Mouse (Mus musculus): Measurements from ENCODE around the gene Bola2. TPM values are rescaled to one million over a fixed set of nuclear protein-coding genes. Genes with fewer than 3 reads are reported as not detected.

The Bola2 gene
- total RNA-seq (2021), result 10 to 100 TPM; 49.2 to 51.2 TPM
- long read RNA-seq, experiment 1, transcript Bola2-203 (3 exons, 1,266 nt), result major isoform, 17 of 18 reads
- long read RNA-seq, experiment 1, partial matches to known transcripts, result 0 of 18 reads
- long read RNA-seq, experiment 1, other reads (novel, unspliced or antisense), result 0 of 18 reads
- long read RNA-seq, experiment 2, transcript Bola2-203 (3 exons, 1,266 nt), result major isoform, 16 of 17 reads
- long read RNA-seq, experiment 2, partial matches to known transcripts, result 0 of 17 reads
- long read RNA-seq, experiment 2, other reads (novel, unspliced or antisense), result 0 of 17 reads

DNA sequence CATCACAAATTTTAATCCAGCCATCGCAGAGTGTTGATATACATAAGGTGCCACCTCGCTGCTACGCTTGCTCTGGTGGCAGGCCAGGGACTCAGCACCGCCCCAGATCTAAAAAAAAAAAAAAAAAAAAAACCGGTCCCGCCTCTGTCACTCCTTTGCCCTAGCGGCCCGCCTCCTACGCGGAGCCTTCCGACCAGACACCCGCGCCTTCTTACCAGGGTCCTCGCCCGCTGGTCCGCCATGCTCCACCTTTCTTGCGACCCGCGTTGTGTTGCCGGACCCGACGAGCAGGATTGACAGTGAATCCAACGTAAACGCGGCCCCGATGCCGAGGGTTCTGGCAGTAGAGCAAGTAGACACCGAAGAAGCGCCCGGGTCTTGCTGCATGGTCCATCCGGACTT is at the start of gene Bola2:
Bola2 (plus strand) TSS at position 192 of the 402 bp plus-strand sequence.
- DNase-seq, result peak; percentile 69 to 73
- intact Hi-C loops (cut with DNase I), result loop anchor here (5.0 kb wide), 1 partner anchor 208 kb away; the partner anchor contains the start of gene Tufm

DNA sequence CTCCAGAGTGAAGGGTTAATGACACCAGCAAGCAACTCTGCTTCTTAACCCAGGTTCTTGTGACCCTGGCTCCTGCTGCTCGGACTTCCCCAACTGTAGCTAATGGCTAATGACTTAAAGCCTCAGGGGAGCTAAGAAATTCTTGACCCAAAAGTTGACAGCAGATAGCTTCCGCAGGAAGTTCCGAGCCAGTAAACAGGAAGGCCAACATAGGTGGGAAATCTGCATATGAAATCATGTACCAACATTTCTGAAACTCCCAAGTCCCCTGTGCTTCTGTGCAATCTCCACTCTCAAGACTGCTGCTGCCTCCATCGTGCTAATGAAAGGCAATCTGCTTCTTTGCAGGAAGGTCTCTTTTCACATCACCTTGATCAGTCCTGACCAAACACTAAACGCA is 49.5 kb upstream of the Bola2 start:
- DNase-seq, result no peak
- intact Hi-C loops (cut with DNase I), result loop anchor here (10.0 kb wide), 1 partner anchor 161 kb away; the partner anchor contains the start of gene Tufm

DNA sequence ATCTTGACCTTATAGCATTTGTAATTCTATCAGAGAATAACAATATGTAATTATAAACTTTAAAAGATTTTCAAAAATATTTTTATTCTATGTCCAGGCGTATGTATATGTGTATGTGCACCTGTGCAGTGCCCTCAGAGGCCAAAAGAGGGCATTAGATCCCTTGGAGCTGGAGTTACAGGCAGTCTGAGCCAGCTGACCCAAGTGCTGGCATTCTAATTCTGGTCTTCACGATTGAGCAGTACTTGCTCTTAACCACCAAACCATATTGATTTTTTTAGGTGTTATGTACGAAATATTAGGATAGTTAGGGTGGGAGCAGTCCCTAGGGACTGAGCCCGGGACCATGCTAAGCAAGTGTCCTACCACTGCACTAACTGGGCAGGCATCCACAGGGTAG is 46.7 kb upstream of the Bola2 start:
- intact Hi-C loops (cut with DNase I), result loop anchor here (10.0 kb wide), 1 partner anchor 164 kb away; the partner anchor contains the start of gene Tufm
- no peak for DNase-seq

DNA sequence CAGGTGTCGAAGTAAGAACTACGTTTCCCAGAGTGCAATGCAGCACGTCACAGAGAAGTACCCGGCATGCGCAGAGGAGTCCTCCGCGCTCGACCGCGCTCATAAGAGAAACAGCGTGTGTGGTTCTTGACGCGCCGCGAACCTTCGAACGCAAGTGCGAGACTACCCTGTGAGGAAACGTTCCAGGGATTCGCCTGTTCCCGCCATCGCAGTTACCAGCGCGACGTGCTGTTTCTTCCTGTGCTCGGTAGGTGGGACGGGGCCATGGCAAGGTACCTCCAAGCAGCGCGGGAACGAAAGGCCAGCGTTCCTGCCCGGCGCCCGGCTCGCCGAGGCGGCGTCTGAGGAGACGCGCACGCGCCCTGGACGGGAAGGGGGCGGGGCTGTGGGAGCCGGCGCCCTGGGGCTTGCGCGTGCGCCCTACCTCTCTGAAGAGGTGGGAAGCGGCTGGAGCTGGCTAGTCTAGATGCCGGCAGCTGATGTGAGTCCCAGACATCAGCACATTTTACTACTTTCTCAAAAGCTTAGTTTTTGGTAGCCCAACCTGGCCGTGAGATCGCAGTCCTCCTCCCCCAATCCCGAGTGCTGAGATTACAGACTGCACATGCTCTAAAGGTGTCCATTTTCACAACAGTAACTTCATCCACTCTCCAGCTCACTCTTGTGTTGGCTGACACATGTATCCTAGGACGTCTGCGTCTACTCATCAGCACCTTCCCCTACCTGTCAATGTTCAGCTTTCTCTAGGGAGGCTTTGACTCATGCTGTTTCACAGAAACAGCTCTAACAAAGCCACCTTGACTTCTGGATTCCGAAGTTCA is 45.8 kb upstream of the Bola2 start, which contains the start of gene Sgf29:
Sgf29 (plus strand) TSS at position 79 of the 821 bp plus-strand sequence.
- intact Hi-C loops (cut with DNase I), result loop anchor here (10.0 kb wide), 1 partner anchor 165 kb away; the partner anchor contains the start of gene Tufm
- DNase-seq, result peak; percentile 96 to 97

DNA sequence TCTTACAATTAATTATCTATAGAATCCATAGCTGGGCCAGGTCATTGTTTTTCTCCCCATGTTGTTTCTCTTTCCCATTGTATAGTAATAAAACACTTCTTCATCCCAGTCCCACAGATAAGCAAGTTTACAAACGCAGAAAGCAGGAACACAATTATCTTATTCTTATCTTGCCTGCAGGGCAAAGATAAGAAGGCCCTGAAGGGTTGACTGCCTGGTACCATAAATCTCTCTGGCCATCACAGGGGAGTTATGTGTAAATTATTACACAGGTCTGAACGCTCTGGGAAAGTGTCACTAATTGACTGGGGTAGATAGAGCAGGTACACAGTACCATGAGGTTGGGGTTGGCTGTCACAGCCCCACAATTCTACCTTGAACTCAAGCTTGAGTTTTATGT is 44.3 kb upstream of the Bola2 start:
- intact Hi-C loops (cut with DNase I), result no loop called here
- no peak for DNase-seq

DNA sequence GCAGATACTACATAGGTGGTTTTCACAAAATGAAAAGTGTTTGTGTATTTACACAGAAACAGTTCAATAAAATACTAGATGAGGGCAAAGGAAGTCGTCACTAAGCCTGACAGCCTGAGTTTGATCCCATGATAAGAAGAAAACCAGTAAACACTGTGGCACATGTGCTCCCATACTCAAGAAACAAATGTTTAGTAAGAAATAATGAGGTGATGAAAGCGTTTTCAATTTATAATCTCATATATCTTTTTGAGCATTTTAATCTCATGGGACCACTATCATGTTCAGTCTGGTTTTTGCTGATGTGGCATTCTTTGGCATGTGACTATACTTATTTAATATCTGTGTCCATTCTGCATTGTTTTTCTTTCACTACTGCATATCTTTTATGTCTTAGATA is 41.2 kb upstream of the Bola2 start:
- intact Hi-C loops (cut with DNase I), result no loop called here
- DNase-seq, result no peak

DNA sequence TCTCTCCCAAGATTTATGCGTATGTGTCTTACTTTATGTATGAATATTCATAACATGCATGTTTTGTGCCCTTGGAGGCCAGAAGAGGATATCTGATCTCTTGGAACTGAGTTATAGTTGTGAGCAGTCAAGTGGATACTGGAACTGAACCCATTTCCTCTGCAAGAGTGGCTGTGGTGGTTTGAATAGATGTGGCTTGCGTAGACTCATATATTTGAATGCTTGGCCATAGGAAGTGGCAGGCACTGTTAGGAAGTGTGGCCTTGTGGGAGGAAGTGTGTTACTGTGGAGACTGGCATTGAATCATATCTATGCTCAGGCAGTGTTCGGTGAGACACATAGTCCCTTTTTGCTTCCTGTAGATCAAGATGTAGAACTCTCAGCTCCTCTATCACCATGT is 39.5 kb upstream of the Bola2 start:
- no peak for DNase-seq
- intact Hi-C loops (cut with DNase I), result no loop called here

DNA sequence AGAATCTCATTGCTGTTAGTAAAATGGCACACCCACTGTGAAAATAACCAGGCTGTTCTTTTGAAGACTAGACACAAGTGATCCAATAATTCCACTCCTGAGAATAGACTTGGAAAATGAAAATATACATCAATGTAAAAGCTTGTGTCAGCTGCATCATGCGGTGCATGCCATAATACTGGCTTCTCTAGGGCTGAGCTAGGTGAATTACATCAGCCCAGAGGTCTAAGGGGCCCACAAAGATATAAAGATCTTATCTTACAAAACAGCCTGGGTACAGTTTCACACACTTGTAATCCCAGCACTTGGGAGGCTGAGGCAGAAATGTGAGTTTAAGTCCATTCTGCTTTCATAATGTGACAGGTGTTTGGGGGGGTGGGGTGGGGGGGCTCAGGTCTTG is 37.7 kb upstream of the Bola2 start:
- intact Hi-C loops (cut with DNase I), result no loop called here
- DNase-seq, result no peak

DNA sequence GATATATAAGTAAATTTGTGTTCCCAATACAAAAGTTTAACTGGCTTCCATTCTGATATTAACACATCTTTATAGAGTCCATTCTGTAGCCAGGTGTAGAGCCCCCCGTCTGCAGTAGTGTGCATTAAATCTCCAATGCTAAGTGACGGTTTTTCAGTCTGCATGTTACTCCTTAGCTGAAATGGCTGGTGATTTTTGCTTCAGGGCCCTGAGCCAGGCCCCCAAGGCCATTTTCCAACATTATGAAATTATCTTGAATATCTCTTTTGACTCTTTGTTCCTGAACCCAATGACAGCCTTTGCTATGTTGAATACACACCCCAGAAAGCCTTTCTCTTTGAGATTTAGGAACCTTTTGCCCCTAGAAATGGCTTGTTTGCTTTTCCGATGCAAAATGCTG is 35.4 kb upstream of the Bola2 start:
- intact Hi-C loops (cut with DNase I), result no loop called here
- DNase-seq, result no peak

DNA sequence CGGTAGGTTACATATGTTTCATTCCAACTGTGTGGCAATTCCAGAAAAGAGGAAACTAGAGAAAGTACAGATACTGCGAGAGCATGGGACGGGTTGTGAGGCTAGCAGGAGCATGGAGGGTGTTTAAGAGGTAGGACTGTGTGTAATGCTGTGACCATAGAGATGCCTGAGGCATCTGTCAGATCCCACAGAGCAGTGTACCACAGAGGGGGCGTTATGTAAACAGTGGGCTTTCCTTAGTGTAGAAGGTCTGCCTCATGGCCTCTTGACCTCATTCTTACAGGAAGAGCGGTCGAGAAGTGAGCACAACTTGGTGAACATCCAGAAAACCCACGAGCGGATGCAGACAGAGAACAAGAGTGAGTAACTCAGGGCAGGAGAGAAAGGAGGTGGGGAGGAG is 31.6 kb upstream of the Bola2 start:
- DNase-seq, result no peak
- intact Hi-C loops (cut with DNase I), result no loop called here

DNA sequence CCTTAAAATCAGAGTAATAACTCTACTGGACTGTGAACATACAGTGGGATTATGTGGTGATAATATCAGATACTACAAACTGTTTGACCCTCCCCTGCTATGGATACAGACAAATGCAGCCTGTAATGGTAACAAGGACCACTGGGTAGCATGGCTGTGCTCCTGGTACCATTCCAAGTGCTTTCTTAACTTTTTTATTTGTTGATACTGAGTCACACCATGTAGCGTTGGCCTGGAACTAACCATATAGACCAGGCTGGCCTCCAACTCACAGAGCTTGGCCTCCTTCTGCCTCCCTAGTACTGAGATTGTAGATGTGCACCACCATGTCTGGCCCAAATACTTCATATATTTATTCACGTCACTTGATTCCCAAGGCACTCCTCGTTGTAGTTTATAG is 29.9 kb upstream of the Bola2 start:
- peak in 1 of 2 experiments; percentile 34 for DNase-seq
- intact Hi-C loops (cut with DNase I), result no loop called here

DNA sequence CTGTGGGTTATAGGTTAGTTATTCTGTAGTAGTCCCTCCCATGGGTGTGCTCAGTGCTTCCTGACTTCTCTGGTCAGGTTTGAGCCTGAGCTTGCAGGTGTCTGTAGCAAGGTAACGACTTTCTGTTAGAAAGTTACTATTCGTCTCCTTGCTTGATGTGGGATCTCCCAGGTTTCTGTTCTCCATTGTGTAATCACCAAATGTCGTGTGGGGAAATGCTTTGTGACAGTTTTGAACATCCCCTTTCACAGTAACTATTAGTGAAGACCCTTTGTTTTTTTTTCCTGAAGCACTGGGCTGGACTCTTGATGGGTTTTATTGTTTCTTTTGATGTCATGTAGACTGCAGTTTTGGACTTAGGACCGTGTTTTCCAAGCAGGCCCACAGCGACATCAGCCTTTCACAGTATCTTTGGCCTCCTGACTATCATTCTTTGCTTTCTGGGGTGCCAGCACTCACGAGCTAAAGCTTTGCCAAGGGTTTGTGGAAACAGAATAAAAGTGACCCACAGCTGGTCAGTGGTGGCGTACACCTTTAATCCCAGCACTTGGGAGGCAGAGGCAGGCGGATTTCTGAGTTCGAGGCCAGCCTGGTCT is 27.6 kb upstream of the Bola2 start:
- no peak for DNase-seq
- intact Hi-C loops (cut with DNase I), result no loop called here

DNA sequence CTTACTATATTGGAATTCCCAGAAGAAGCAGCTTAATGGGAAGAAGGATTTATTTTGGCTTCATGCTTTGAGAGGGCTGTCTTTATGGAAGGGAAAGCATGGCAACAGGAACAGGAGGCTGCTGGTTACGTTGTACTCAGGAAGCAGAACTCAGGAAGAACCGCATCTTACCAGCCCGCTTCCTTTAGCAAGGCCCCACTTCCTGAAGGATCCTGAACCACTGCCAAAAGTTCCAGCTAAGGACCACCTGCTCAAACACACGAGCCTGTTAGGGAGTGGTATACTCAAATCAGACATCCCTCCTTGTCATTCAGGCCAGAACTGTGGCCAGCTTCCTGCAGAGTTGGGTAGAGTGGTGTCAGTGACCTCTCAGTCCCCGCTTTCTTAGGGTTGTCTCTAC is 26.7 kb upstream of the Bola2 start:
- DNase-seq, result no peak

DNA sequence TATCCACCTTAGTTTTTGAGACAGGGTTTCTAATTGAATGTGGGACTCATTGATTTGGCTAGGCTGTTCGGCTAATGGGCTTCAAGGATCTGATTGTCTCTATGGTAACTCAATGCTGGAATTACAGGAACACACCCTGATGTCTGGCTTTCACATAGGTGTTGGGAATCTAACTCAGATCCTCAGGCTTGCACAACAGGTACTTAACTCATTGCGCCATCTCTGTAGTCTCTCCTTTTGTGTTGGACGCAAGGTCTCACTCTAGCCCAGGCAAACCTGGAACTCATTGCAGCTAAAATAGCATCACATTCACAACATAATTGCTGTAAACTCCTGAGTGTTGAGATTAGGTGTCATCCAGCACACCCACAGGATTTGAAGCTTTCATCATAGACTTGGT is 25.0 kb upstream of the Bola2 start:
- no peak for DNase-seq
- intact Hi-C loops (cut with DNase I), result no loop called here

More for the DNA sequence above, 26.7 kb upstream of the Bola2 start:
- intact Hi-C loops (cut with DNase I), result no loop called here

DNA sequence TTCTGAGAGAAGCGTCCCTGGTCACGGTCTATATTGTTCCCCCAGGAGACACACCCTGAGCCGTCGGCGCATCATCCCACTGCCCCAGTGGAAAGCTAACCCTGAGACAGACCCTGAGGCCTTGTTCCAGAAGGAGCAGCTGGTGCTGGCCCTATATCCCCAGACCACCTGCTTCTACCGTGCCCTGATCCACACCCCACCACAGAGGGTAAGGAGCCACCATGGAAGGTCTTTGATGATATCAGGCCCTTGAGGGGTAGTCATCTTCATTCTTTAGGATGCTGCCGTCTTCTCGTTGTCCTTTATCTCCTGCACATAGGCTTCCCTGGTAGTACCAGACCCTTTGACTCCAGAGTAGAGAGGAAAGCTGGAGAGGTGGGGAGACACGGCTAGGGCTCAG is 23.1 kb upstream of the Bola2 start:
- intact Hi-C loops (cut with DNase I), result no loop called here
- no peak for DNase-seq

DNA sequence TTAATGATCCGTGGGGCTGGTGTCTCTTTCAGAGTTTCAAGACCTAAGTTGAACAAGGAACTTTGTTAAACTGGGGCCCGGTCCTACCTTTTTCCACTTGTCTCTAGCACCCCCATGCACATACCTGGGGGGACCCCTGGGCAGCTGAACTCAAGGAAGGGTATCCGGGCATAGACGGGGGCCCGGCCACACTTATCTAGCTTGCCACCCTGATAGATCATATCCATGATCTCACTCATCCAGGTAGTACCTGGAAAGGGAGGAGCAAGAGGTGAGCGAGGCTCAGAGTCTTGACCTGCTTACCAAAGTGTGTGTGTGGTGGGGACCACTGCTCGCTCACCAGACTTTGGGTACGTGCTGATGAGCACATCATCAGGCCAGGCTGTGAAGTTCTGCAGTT is 20.1 kb upstream of the Bola2 start:
- DNase-seq, result no peak

DNA sequence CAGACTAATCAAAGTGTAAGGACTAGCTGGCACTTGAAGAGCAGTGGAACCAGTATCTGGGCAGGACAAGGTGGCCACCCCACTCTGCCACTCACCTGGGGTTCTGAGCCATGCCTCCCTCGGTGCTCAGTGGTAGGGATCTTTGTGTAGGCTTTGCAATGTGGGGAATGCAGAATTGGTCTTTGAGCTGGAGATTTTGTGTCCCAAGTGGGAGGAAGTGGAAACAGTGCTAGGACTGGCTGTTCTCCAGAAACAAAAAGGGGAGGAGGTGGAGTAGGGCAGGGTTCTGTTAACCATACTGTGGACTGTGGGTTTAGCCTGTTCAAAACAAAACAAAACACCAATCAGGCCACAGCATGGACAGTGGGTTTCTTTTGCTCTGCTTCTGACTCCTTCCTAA is 19.0 kb upstream of the Bola2 start, which contains the start of gene Sult1a1:
Sult1a1 (minus strand) TSS at position 226 of the 400 bp plus-strand sequence.
- DNase-seq, result peak; percentile 63 to 66
- intact Hi-C loops (cut with DNase I), result no loop called here

More for the DNA sequence above, 20.1 kb upstream of the Bola2 start:
- intact Hi-C loops (cut with DNase I), result no loop called here

DNA sequence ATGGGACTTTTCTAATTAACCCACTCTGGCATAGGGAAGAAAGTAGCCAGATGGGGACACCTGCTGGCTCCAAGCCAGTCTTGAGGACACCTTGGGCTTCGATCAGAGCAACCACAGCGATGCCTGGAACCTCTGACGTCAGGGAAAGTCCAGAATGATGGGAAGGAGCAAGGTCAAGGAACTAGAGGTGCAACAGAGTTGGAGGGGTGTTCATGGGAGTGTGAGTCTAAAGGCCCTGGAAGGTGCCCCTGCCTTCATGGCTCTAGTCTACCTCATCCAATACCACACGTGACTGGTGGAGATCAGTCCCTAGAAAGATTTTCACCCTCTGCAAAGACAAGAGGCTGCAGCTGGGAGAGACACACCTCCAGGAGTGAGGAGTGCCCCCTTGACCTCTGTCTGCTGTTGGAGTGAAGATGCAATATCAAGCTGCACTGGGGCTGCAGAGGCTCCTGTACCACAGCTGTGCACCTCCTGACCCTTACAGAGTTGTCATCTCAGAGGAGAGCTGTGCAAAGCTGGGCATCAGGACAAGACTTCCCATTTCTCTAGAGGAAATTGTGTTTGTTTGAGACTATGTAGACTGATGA is 18.5 kb upstream of the Bola2 start:
- no peak for DNase-seq

DNA sequence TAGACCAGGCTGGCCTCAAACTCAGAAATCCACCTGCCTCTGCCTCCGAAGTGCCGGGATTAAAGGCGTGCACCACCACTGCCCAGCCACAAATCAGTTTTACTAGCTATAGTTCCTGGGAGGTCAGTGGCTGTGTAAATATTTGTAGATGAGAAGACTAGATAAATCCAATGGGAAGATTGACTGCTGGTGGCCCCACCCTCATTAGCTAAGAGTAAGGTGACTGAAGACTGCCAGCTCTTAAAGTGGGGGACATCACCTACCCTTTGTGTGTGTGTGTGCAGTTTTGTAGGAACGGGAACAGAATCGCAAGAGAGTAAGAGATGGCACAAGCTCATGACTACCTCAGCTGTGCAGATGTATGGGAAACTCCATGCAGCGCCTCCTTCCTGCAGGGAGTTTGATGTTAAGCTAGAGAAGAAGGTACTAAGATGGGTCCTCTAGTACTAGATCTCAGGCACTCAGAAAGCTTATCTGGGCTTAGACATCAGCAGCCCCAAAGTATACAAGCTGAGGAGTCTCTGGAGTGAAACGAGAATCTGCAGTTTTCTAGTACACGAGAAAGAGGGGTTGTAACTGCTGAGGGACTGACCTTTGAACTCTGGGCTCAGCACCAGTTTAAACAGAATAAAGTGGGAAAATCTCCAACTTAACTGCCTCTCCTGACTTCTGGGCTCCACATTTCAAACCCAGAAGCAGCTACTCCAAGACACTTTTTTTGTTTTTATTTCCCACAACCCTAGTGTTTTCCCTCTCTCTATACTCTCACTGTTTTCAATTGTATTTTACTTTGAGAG is 16.5 kb upstream of the Bola2 start:
- intact Hi-C loops (cut with DNase I), result no loop called here
- DNase-seq, result no peak

More for the DNA sequence above, 18.5 kb upstream of the Bola2 start:
- intact Hi-C loops (cut with DNase I), result no loop called here

DNA sequence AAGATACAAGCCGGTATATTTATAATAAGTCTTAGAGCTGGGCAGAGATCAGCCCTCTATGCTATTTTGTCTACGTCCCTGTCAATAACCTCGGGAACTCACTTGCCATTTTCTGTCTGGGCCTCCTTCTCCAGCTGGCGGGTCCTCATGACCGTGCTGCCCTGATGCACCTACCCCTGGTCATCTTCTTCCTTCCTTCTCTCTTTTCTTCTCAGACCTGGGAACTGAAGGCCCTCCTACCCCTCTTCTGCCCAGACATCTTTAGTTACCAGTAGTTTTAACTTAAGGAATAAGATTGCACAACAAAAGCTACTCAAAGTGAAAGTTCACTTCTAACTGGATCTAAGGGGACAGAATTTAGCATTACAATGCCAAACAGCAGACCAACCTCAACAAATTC is 15.5 kb upstream of the Bola2 start:
- intact Hi-C loops (cut with DNase I), result no loop called here
- DNase-seq, result no peak
